Mouse (Mus musculus) yolk sac, embryonic 10.5 days (tissue): Measurements from ENCODE around the gene Lrrc45.
A peak's percentile ranks its signal among the peaks of the same experiment; 100 is the strongest.

Experiments
- DNase-seq: peaks from one replicate; pipeline ENCODE4 v3.0.0-alpha.2; 2017; ENCODE audit warnings: low spot score

Lrrc45 gene

GRCm38 (mm10) chr11:120704486-120705325, 9.0 kb upstream of the Lrrc45 start:
- DNase-seq: no peak

GRCm38 (mm10) chr11:120706120-120706519, 7.6 kb upstream of the Lrrc45 start:
- no peak for DNase-seq

- DNase-seq: no peak
Observed at GRCm38 (mm10) chr11:120707225-120707624, 6.5 kb upstream of the Lrrc45 start.

GRCm38 (mm10) chr11:120707969-120708368, 5.8 kb upstream of the Lrrc45 start:
- no peak for DNase-seq

GRCm38 (mm10) chr11:120709551-120709950, 4.2 kb upstream of the Lrrc45 start:
- no peak for DNase-seq

GRCm38 (mm10) chr11:120710672-120711071, 3.1 kb upstream of the Lrrc45 start:
- no peak for DNase-seq

- DNase-seq: no peak
Observed at GRCm38 (mm10) chr11:120711980-120712604, 1.6 kb upstream of the Lrrc45 start.

- DNase-seq: peak; percentile 78
Observed at GRCm38 (mm10) chr11:120712771-120713568, 755 bp upstream of the Lrrc45 start.

- DNase-seq: no peak
Observed at GRCm38 (mm10) chr11:120714546-120714945, 821 bp downstream of the Lrrc45 start.

GRCm38 (mm10) chr11:120715131-120715530, 1.4 kb downstream of the Lrrc45 start:
- no peak for DNase-seq

- no peak for DNase-seq
Observed at GRCm38 (mm10) chr11:120719242-120719641, 5.5 kb downstream of the Lrrc45 start.

- DNase-seq: no peak
Observed at GRCm38 (mm10) chr11:120719841-120720376, 6.2 kb downstream of the Lrrc45 start.

- DNase-seq: peak; percentile 86
Observed at GRCm38 (mm10) chr11:120720450-120720849, 6.7 kb downstream of the Lrrc45 start.

- peak; percentile 76 for DNase-seq
Observed at GRCm38 (mm10) chr11:120721124-120722066, 7.7 kb downstream of the Lrrc45 start, which contains the start of gene Rac3. Gene Rac3, plus strand, starts transcription at chr11:120721470.

GRCm38 (mm10) chr11:120722067-120722630, 8.4 kb downstream of the Lrrc45 start:
- DNase-seq: no peak

GRCm38 (mm10) chr11:120722761-120723382, 9.1 kb downstream of the Lrrc45 start:
- DNase-seq: no peak

GRCm38 (mm10) chr11:120723509-120723908, 9.8 kb downstream of the Lrrc45 start:
- no peak for DNase-seq

GRCm38 (mm10) chr11:120726243-120727168, 12.8 kb downstream of the Lrrc45 start:
- peak; percentile 67 for DNase-seq

GRCm38 (mm10) chr11:120727169-120727527, 13.4 kb downstream of the Lrrc45 start, which contains the start of gene Dcxr:
Gene Dcxr, minus strand, starts transcription at chr11:120727281.
- peak; percentile 92 for DNase-seq
